Mouse (Mus musculus) urinary bladder, postnatal 25 days (tissue): ENCODE results near the gene Creb3l4.
A peak's percentile ranks its signal among the peaks of the same experiment; 100 is the strongest.
"Not testable (repeated sequence)": the region's sequence is repeated elsewhere in the genome, so short reads cannot be mapped to it uniquely, and the experiment has no call there.

Experiments used
- DNase-seq: peaks from one replicate; pipeline ENCODE4 v3.0.0; 2022; ENCODE audit warnings: low spot score

Creb3l4 gene

GRCm38 (mm10) chr3:90265034-90265931 is 22.0 kb upstream of the Creb3l4 start, which contains the start of gene Dennd4b:
TSS of gene Dennd4b (plus strand) at chr3:90265185.
- DNase-seq, result peak; percentile 93

GRCm38 (mm10) chr3:90264687-90265033 is 21.3 kb upstream of the Creb3l4 start:
- DNase-seq, result no peak

DNA sequence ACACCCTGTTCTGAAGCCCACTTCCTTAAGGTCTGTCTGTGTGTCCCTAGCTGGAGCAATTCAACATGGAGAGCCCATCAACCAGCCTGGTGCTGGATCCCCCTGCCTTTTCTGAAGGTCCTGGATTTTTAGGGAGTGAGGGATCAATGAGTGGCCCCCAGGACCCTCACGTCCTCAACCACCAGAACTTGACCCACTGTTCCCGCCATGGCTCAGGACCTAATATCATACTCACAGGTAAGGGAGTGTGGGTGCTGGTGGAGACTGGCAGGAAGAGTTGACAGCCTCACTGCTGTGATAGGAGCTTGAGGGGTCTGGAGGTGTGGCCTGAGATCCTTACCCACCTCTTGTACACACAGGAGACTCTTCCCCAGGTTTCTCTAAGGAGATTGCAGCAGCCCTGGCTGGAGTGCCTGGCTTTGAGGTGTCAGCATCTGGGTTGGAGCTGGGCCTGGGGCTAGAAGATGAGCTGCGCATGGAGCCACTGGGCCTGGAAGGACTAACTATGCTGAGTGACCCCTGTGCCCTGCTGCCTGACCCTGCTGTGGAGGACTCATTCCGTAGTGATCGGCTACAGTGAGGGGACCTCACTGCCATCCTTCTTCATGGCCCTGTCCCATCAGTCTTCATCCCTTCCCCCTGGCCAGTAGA is 19.9 kb upstream of the Creb3l4 start:
- no peak for DNase-seq

GRCm38 (mm10) chr3:90258521-90258920 is 15.2 kb upstream of the Creb3l4 start:
- DNase-seq, result no peak

GRCm38 (mm10) chr3:90256731-90257530 is 13.6 kb upstream of the Creb3l4 start:
- no peak for DNase-seq

- DNase-seq, result no peak
Observed at GRCm38 (mm10) chr3:90255784-90256353, 12.6 kb upstream of the Creb3l4 start.

- no peak for DNase-seq
Observed at GRCm38 (mm10) chr3:90255194-90255565, 11.9 kb upstream of the Creb3l4 start.

- DNase-seq, result no peak
Observed at GRCm38 (mm10) chr3:90254419-90255193, 11.3 kb upstream of the Creb3l4 start.

DNA sequence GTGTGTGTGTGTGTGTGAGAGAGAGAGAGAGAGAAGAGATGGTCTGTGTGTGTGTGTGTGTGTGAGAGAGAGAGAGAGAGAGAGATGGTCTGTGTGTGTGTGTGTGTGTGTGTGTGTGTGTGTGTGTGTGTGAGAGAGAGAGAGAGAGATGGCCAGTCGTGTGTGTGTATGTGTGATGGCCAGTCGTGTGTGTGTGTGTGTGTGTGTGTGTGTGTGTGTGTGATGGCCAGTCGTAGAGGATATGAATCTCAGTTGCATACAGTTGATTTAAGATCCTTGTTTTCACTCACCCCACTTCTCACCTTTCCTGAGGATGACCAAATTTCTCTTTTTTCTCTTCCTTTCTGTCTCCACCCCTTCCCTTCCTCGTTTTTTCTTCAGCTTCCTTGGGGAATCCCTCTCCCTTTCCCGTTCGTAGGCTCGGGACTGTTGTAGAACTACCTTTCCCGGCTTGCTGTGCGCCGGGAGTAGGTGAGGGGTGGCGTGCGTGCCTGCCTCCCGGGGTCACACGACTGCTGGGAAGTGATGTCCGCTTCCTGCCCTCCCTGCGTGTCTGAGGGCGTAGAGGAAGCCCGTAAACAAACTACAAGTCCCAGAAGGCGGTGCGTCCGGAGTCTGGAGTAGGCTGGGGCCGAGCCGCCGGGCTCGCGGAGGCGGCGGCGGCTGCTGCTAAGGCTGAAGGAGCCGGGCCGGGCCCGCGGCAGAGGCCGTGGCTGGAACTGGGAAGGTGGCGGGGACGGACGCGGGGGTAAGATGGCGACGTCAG is 10.5 kb upstream of the Creb3l4 start, which contains the start of gene Crtc2:
Crtc2 (plus strand) TSS at position 511 of the 766 bp plus-strand sequence.
- DNase-seq, result peak; percentile 81

DNA sequence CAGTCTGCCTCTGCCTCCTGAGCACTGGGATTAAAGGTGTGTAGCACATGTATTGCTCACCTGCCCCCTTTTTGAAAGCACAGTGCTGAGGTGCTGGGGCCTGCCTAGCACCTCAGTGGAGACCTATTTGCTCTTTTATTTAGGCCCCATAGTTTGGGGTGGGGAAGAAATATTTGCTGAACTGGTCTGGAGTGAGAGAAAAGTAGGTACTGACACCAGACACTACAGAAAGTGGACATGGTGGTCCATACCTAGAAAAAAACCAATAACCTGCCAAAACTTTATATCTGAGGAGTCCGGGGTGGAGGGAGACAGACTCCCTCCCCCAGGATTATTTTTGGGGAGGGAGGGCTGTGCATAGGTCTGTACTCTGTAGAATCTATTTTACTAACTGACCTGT is 9.9 kb upstream of the Creb3l4 start:
- not testable (repeated sequence) for DNase-seq

DNA sequence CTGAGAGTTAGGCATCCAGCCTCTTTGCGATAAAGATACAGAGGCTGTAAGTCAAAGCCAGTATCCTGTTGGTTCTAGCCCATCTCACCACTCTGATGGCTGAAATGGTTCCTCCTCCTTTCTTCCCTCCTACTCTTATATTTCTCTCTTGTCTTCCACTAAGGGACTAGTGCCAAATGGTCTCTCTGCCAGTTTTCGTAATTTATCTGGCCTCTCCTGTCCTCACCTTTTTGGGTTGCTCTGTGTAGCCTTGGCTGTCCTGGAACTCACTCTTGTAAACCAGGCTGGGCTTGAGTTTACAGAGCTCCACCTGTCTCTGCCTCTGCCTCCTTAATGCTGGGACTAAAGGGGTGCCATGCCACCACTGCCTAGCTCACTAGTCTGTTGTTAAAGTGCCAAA is 9.3 kb upstream of the Creb3l4 start:
- not testable (repeated sequence) for DNase-seq

GRCm38 (mm10) chr3:90251731-90252226 is 8.5 kb upstream of the Creb3l4 start:
- DNase-seq, result not testable (repeated sequence)

- no peak for DNase-seq
Observed at GRCm38 (mm10) chr3:90250791-90251190, 7.5 kb upstream of the Creb3l4 start.

- DNase-seq, result no peak
Observed at GRCm38 (mm10) chr3:90248746-90249100, 5.4 kb upstream of the Creb3l4 start.

DNA sequence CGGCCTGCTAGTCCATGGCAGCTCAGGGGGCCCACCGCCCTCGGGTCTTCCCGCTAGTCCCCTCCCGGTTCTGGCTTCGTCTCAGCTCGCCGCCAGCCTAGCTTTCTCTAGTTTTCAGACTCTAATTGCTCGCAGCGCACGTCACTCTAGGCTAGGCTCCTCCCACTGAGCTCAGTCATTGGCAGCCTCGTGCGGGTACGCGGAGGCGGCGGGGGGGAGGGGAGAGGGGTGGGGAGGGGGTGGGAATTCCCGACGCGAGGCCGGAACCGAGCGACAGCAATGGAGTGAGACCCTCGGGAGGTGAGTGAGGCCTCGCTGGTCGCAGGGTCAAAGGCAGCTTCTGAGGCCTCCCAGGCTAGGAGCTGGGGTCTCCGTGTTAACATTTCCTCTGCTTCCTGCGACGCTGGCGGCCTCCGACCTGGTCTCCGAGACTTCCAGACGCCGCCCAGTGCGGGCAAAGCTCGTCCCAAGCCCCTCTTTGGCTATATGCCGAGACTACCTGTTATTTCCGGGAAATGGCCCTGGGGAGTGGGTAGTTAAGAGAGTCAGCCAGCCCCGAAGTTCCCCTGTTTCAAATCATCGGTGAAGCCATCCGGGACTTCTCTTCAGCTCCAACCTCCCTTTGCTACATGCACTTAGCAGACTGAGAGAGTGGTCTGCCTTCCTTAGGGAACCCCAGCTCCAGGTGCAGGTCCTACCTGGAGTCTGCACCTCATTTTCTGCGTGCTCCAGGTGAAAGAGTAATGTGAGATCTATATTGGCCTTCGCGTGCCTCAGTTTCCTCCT is 4.8 kb upstream of the Creb3l4 start, which contains the start of gene Slc39a1:
Slc39a1 (plus strand) TSS at position 213 of the 786 bp plus-strand sequence.
- peak; percentile 85 for DNase-seq

- DNase-seq, result no peak
Observed at GRCm38 (mm10) chr3:90247630-90247959, 4.3 kb upstream of the Creb3l4 start.

- no peak for DNase-seq
Observed at GRCm38 (mm10) chr3:90245406-90245805, 2.1 kb upstream of the Creb3l4 start.

- no peak for DNase-seq
Observed at GRCm38 (mm10) chr3:90241669-90242358, 1.5 kb downstream of the Creb3l4 start.

DNA sequence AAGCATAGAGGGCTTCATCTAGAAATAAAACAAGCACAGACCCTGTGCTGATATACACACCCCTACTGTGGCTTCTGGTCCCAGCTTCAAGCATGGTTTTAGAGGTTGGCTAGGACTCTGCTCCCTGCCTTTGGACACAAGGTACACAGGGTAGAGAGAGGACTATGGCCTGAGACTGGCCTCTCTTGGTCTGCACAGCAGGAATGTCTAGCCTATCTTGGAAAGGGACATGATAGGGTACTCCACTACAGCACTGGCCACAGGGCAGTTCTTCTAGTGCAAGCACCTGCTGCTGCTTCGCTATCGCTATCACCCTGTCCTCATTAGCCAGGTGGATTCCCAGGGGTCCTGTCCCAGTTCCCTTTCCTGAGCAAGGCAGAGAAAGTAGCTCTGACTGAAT is 2.1 kb downstream of the Creb3l4 start:
- no peak for DNase-seq
